Mouse (Mus musculus) kidney, postnatal 10 days (tissue): ENCODE measurements around the gene Tlk1.
A peak's percentile ranks its signal among the peaks of the same experiment; 100 is the strongest.
"Not testable (repeated sequence)": the region's sequence is repeated elsewhere in the genome, so short reads cannot be mapped to it uniquely, and the experiment has no call there.

Source experiments
- DNase-seq: peaks from one replicate; pipeline ENCODE4 v3.0.0; 2021; ENCODE audit warnings: mixed read lengths

The Tlk1 gene

GRCm38 (mm10) chr2:70831709-70832350 lies 6.3 kb upstream of the Tlk1 start:
- DNase-seq = no peak

- no peak for DNase-seq
Measured at GRCm38 (mm10) chr2:70830683-70831082, 5.2 kb upstream of the Tlk1 start.

- DNase-seq = no peak
Measured at GRCm38 (mm10) chr2:70829946-70830610, 4.5 kb upstream of the Tlk1 start.

GRCm38 (mm10) chr2:70827780-70828179 lies 2.3 kb upstream of the Tlk1 start:
- DNase-seq = no peak

- no peak for DNase-seq
Measured at GRCm38 (mm10) chr2:70826436-70827230, 1.1 kb upstream of the Tlk1 start.

GRCm38 (mm10) chr2:70824838-70825370 lies 624 bp downstream of the Tlk1 start:
- DNase-seq = peak; percentile 77

- peak; percentile 40 for DNase-seq
Measured at GRCm38 (mm10) chr2:70823926-70824800, 1.4 kb downstream of the Tlk1 start.

GRCm38 (mm10) chr2:70823434-70823833 lies 2.1 kb downstream of the Tlk1 start:
- DNase-seq = no peak

GRCm38 (mm10) chr2:70816939-70817338 lies 8.6 kb downstream of the Tlk1 start:
- DNase-seq = no peak

- no peak for DNase-seq
Measured at GRCm38 (mm10) chr2:70816016-70816415, 9.5 kb downstream of the Tlk1 start.

GRCm38 (mm10) chr2:70813608-70814007 lies 11.9 kb downstream of the Tlk1 start:
- DNase-seq = no peak

GRCm38 (mm10) chr2:70811476-70811875 lies 14.1 kb downstream of the Tlk1 start:
- DNase-seq = no peak

- DNase-seq = no peak
Measured at GRCm38 (mm10) chr2:70809921-70810320, 15.6 kb downstream of the Tlk1 start.

- DNase-seq = no peak
Measured at GRCm38 (mm10) chr2:70808681-70809080, 16.8 kb downstream of the Tlk1 start.

- not testable (repeated sequence) for DNase-seq
Measured at GRCm38 (mm10) chr2:70807678-70808077, 17.9 kb downstream of the Tlk1 start.

GRCm38 (mm10) chr2:70806020-70806419 lies 19.5 kb downstream of the Tlk1 start:
- DNase-seq = no peak

GRCm38 (mm10) chr2:70803696-70804095 lies 21.8 kb downstream of the Tlk1 start:
- not testable (repeated sequence) for DNase-seq

GRCm38 (mm10) chr2:70802658-70803057 lies 22.9 kb downstream of the Tlk1 start:
- DNase-seq = peak; percentile 26

GRCm38 (mm10) chr2:70801543-70801942 lies 24.0 kb downstream of the Tlk1 start:
- no peak for DNase-seq

- DNase-seq = no peak
Measured at GRCm38 (mm10) chr2:70800396-70800795, 25.1 kb downstream of the Tlk1 start.

- no peak for DNase-seq
Measured at GRCm38 (mm10) chr2:70793276-70793675, 32.3 kb downstream of the Tlk1 start.

- no peak for DNase-seq
Measured at GRCm38 (mm10) chr2:70790246-70790645, 35.3 kb downstream of the Tlk1 start.
